Mouse (Mus musculus): ENCODE measurements around the gene Doc2g.

Gene Doc2g

DNA sequence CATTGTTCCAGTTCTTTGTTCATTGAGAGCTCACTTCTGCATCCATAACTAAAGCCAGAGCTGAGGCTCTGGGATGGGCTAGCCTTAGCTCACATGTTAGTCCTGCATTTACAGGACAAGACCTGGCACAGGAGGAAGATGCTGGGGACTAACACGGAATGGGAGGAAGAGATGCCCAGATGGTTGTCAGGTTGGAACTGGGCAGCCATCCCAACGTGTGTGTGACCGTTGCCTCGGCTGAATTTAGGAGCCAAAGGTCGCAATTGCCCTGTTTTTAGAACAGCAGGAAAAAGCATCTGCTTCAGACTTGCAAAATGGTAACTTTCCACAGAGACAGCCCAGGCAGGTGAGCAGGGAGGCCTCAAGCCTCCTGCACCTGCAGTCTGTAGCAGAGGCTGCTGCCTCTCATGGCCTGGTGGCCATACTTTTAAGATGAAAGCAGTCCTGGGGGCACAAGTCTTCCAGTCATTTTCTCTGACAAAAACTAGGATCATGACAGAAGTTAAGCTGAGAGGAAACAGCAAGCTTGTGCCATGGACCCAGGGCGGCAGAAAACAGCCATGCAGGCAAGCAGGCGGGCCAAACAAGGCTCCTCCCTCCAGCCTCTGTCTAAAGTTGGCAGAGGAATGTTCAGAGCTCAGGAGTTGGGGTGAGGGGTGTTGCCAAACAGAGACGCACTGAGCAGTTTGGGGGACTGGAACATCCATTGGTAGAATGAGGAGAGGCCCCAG, 52.3 kb downstream of the Doc2g start:
- no peak for DNase-seq

DNA sequence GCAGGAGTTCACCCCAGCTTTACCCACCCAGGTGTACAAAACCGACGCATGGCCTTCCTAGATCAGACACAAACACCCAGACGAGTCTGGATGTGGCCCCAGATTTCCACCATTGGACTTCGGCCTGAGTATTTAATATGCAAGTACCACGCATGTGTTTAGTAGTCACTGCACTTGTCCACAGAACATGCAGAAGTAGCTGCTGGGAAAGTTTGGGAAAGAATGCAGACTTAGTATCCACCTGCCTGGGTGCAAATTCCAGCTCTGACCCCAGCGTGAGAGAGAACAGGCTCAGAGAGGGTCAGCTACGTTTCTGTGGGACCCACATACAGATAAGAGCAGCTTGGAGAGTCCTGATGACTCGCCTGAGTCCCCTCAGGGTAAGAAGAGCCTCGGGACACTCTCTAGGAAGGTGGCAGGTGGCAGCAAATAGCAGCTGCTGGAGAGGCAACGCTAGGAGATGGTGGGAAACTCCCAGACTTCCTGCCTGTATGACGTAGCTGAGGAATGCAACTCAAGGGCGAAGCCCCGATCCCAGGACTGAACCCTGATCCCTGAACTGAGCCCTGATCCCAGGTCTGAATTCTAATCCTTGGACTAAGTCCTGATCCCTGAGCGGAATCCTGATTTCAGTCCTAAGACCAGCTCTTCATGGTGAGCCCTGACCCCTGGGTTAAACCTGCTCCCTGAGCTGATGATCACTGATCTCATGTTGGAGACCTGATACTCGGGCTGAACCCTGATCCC, 53.0 kb downstream of the Doc2g start:
- DNase-seq, result no peak

Data from spleen, adult 18-20 months (tissue).